Mouse (Mus musculus): ENCODE measurements around the gene Hist1h2br. TPM values are rescaled to one million over a fixed set of nuclear protein-coding genes. Genes with fewer than 3 reads are reported as not detected.
A peak's percentile ranks its signal among the peaks of the same experiment; 100 is the strongest.

The Hist1h2br gene
- total and polyA plus RNA-seq, 3 experiments, result 4.2 to 2,083 (median 19.7) TPM

DNA sequence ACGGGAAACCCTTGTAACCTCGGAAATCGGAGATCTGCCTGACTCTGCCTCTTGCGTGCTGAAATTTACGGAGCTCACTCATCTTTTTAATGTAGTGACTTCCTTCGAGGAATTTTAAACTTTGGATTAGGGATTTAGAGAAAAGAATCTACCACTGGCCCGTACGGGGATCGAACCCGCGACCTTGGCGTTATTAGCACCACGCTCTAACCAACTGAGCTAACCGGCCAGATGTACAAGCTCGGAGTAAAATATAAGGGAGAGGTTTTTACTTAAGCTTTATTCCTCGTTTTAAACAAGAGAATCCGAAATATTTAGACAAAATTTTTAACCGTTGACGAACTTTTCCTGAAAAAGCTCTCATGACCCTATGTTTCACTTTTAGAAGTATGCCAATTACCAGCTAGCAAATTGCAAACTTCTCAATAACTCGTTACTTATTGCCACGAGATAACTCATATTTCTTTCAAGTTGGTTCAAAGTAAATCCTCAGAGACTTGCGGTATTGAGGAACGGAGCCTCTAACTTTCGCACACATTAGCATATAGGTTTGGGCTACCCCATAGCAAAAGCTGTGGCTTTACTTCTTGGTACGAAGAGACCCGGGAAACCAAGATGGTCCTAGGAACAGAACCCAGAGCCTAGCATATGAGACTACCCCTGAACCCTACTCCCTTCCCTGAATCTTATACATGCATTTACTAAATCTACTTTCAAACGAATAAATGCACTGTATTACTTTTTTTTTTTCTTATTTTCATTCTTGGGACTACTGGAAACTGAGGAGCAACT lies 48.5 kb downstream of the Hist1h2br start:
- no peaks in the 10 kb centered on the region for H3K9me3 ChIP-seq (replicated peaks; ENCODE audit: low read length)
- peaks cover 2% of the 10 kb centered on the region for H3K27me3 ChIP-seq (replicated peaks)
- peaks cover 2 to 4% of the 10 kb centered on the region in 2 experiments; a peak in 3 of 4 replicates for H3K4me1 ChIP-seq (ENCODE audit: control insufficient read depth in 1 of 2, insufficient read depth in 2 of 2)
- H3K79me2 ChIP-seq (replicated peaks; ENCODE audit: control insufficient read depth, extremely low read depth, insufficient read depth, poor library complexity, severe bottlenecking), result no peaks in the 10 kb centered on the region
- peak overlapping the region; percentile 53 for H3K9ac ChIP-seq (ENCODE audit: insufficient read depth, low read depth)
- no peak overlapping the region for H3K27ac ChIP-seq (ENCODE audit: insufficient read depth, low read depth)
- in situ Hi-C loops (cut with MboI; ENCODE audit: low pct_ligation_motif_present, low pct_unique_long_range_greater_than_20kb, low sequenced_read_pairs) (loop anchor here (25.0 kb wide), 2 partner anchors 720 to 1405 kb away; no protein-coding TSS in a partner anchor), dilution Hi-C loops (cut with MboI; ENCODE audit: extremely low pct_ligation_motif_present, extremely low pct_unique_long_range_greater_than_20kb, low sequenced_read_pairs) (no loop called here)
- DNase-seq (ENCODE audit: extremely low read depth), result peak; percentile 91
- peak overlapping the region; percentile 44 for H3K4me2 ChIP-seq (ENCODE audit: insufficient read depth, low read depth, poor library complexity, severe bottlenecking)
- peak overlapping the region; percentile 59 to 78 (median 72) for H3K4me3 ChIP-seq (replicated peaks in 1 of 3; ENCODE audit: low read depth in 2 of 3, low read length in 2 of 3, poor library complexity in 1 of 3)
- TF ChIP-seq USF2 (conservative IDR thresholded peaks at IDR 0.05; ENCODE audit: low read depth, low read length) (no peak), NELFE (IDR thresholded peaks at IDR 0.05; ENCODE audit: low read depth, low read length) (no peak), KAT2A (IDR thresholded peaks at IDR 0.05; ENCODE audit: insufficient replicate concordance, low read length) (0 out of 2 replicates have a peak, but pooled peaks have one; percentile 66), MXI1 (IDR thresholded peaks at IDR 0.05; ENCODE audit: low read depth, low read length) (no peak), BHLHE40 (IDR thresholded peaks at IDR 0.05; ENCODE audit: low read depth, low read length) (0 out of 2 replicates have a peak, but pooled peaks have one; percentile 12), CTCF (conservative IDR thresholded peaks at IDR 0.05 in 1 of 2, IDR thresholded peaks at IDR 0.05 in 1 of 2; ENCODE audit: low read depth in 2 of 2, low read length in 2 of 2) (no peak), E2F4 (IDR thresholded peaks at IDR 0.05; ENCODE audit: insufficient replicate concordance, low read depth, low read length) (0 out of 2 replicates have a peak, but pooled peaks have one; percentile 73), USF1 (IDR thresholded peaks at IDR 0.05; ENCODE audit: low read depth, low read length) (no peak), MAFK (IDR thresholded peaks at IDR 0.05; ENCODE audit: insufficient replicate concordance, low read length) (peak; percentile 94), SIN3A (IDR thresholded peaks at IDR 0.05; ENCODE audit: low read length) (no peak), ZKSCAN1 (IDR thresholded peaks at IDR 0.05; ENCODE audit: borderline replicate concordance, low read depth, low read length) (no peak), MAZ (IDR thresholded peaks at IDR 0.05; ENCODE audit: low read depth, low read length) (no peak), GABPA (IDR thresholded peaks at IDR 0.05; ENCODE audit: insufficient replicate concordance, low read depth, low read length) (no peak), MEF2A (IDR thresholded peaks at IDR 0.05; ENCODE audit: borderline replicate concordance, low read depth, low read length) (no peak), RAD21 (IDR thresholded peaks at IDR 0.05; ENCODE audit: low read depth, low read length) (no peak), POLR2A (IDR thresholded peaks at IDR 0.05; ENCODE audit: low read depth, low read length) (no peak), UBTF (IDR thresholded peaks at IDR 0.05; ENCODE audit: low read depth, low read length) (no peak), TCF12 (IDR thresholded peaks at IDR 0.05; ENCODE audit: low read depth, low read length) (no peak), MYC (IDR thresholded peaks at IDR 0.05; ENCODE audit: low read depth, low read length) (no peak), ZMIZ1 (IDR thresholded peaks at IDR 0.05; ENCODE audit: low read depth, low read length) (no peak), NRF1 (IDR thresholded peaks at IDR 0.05; ENCODE audit: low read depth, low read length) (no peak; the same call in 1 of the 2 replicates), HCFC1 (IDR thresholded peaks at IDR 0.05; ENCODE audit: low read depth, low read length) (no peak), CHD2 (IDR thresholded peaks at IDR 0.05; ENCODE audit: low read length) (no peak), ZNF384 (IDR thresholded peaks at IDR 0.05; ENCODE audit: low read depth, low read length) (0 out of 2 replicates have a peak, but pooled peaks have one; percentile 32), ETS1 (conservative IDR thresholded peaks at IDR 0.05; ENCODE audit: low read depth, low read length) (no peak), EP300 (IDR thresholded peaks at IDR 0.05; ENCODE audit: low read length) (peak; percentile 15; the same call in 1 of the 2 replicates), JUN (IDR thresholded peaks at IDR 0.05; ENCODE audit: insufficient read depth, low read depth, low read length) (no peak), ZC3H11A (IDR thresholded peaks at IDR 0.05; ENCODE audit: low read depth, low read length) (no peak), JUND (conservative IDR thresholded peaks at IDR 0.05; ENCODE audit: low read depth, low read length) (no peak), IRF4 (IDR thresholded peaks at IDR 0.05; ENCODE audit: low read depth, low read length) (no peak), RCOR1 (conservative IDR thresholded peaks at IDR 0.05; ENCODE audit: low read depth, low read length) (no peak), ELF1 (IDR thresholded peaks at IDR 0.05; ENCODE audit: low read depth, low read length) (peak; percentile 95), MAX (IDR thresholded peaks at IDR 0.05; ENCODE audit: low read length) (no peak), CHD1 (IDR thresholded peaks at IDR 0.05; ENCODE audit: low read depth, low read length) (no peak), PAX5 (IDR thresholded peaks at IDR 0.05; ENCODE audit: low read length) (no peak), TBP (conservative IDR thresholded peaks at IDR 0.05; ENCODE audit: low read depth, low read length) (peak; percentile 100), SMC3 (IDR thresholded peaks at IDR 0.05; ENCODE audit: low read depth, low read length) (no peak), POLR2AphosphoS2 (IDR thresholded peaks at IDR 0.05; ENCODE audit: low read depth, low read length) (no peak)
- H3K36me3 ChIP-seq (replicated peaks in 1 of 2; ENCODE audit: control insufficient read depth in 1 of 2, insufficient read depth in 1 of 2, low read length in 1 of 2), result no peaks in the 10 kb centered on the region
